Mouse (Mus musculus): ENCODE results near the gene Parp4. TPM values are rescaled to one million over a fixed set of nuclear protein-coding genes. Genes with fewer than 3 reads are reported as not detected.

Gene Parp4
- polyA plus RNA-seq (2015; fragmentation: Nextera tagmentation; extraction: Ambion mirVana) = 2.1 and 2.2 TPM in 2 replicates

DNA sequence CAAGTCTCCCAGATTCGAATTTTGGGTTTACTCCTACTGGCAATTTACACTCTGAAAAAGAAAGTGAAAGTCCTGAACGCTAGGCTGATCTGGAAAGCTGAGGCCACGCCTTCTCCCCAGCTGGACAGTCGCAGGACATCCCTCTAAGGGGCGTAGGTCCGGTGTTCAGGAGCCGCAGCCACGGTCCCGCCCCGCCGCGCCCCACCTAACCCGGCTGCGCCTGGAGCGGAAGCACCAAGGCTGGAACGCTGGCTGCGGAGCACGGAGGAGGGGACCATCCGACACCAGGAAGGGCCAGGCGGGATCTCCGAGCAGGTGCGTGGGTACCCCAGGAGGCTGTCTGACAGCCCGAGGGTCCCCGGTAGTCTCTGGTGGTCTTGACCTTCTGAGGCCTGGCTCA, at the start of gene Parp4, which contains the start of gene Cenpj:
TSS of gene Parp4 (plus strand) at position 204 of the 400 bp plus-strand sequence.
TSS of gene Cenpj (minus strand) at position 10 of the 400 bp plus-strand sequence.
- Histone ChIP-seq H3K27ac (ENCODE audit: low read length) (no peak within 1 kb of the TSS), H3K27me3 (ENCODE audit: control insufficient read depth, insufficient read depth, low read depth, low read length) (no peaks in the 10 kb centered on the region), H3K9ac (ENCODE audit: low read depth, low read length) (peak within 1 kb of the TSS; percentile 70), H3K9me3 (replicated peaks; ENCODE audit: control insufficient read depth, low read length) (no peaks in the 10 kb centered on the region), H3K36me3 (ENCODE audit: control insufficient read depth, insufficient read depth) (no peaks in the 10 kb centered on the region), H3K4me1 (ENCODE audit: control insufficient read depth, low read depth, low read length) (peaks cover 15% of the 10 kb centered on the region), H3K4me3 (ENCODE audit: low read depth, low read length) (peak within 1 kb of the TSS; percentile 70), H3K4me2 (ENCODE audit: low read depth, low read length) (peak within 1 kb of the TSS; percentile 75)
- under 1% methylated on average over 24 of the region's 24 CpGs for WGBS (ENCODE audit: insufficient replicate concordance)
- peak; percentile 82 for ATAC-seq (ENCODE audit: low read depth)

DNA sequence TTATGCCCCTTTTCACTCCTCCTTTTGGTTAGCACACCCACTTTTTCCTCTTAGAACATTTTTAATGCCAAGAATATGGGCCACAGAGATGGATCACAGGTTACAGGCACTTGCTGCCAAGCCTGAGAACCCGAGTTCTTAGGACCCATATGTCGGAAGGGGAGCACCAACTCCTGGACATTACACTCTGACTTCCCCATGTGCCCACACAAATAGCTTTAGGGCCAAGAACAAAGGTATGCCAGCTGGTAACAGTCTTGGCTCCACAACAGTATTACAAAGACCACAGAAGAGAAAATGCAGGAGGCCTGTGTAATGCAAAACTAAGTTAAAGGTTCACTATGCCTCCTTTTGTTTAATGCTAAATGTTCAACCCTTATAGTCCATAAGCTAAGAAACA, 44.6 kb upstream of the Parp4 start:
- ATAC-seq (ENCODE audit: low read depth) = no peak
- H3K4me2 ChIP-seq (ENCODE audit: low read depth, low read length) = no peak overlapping the region
- whole genome bisulfite sequencing (ENCODE audit: insufficient replicate concordance) = 63% methylated on average over 2 of the region's 2 CpGs
- no peaks in the 10 kb centered on the region for H3K9me3 ChIP-seq (replicated peaks; ENCODE audit: control insufficient read depth, low read length)
- no peak overlapping the region for H3K9ac ChIP-seq (ENCODE audit: low read depth, low read length)
- no peaks in the 10 kb centered on the region for H3K27me3 ChIP-seq (ENCODE audit: control insufficient read depth, insufficient read depth, low read depth, low read length)
- H3K36me3 ChIP-seq (ENCODE audit: control insufficient read depth, insufficient read depth) = peaks cover 7% of the 10 kb centered on the region; the same call in 1 of the 2 replicates
- H3K4me3 ChIP-seq (ENCODE audit: low read depth, low read length) = no peak overlapping the region
- no peak overlapping the region for H3K27ac ChIP-seq (ENCODE audit: low read length)
- no peaks in the 10 kb centered on the region for H3K4me1 ChIP-seq (ENCODE audit: control insufficient read depth, low read depth, low read length)

DNA sequence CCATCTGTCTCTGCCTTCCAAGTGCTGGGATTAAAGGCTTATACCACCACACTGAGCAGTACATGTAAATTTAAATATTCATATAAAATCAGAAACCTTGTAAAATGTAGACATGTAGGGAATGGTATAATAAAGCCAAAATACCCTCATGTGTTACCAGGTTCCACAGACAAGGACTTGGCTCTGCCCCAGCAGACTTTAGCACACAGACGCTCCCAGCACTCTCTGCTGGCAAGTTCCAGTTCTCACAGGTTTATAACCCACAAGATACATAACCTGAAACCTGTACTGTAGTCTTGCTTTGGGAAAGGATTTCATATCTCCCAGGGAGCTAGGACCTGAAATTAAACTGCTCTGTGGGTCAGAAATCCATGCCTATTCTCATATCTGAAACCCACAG, 30.5 kb upstream of the Parp4 start:
- 79% methylated on average over 1 of the region's 1 CpGs for WGBS (ENCODE audit: insufficient replicate concordance)
- H3K27ac ChIP-seq (ENCODE audit: low read length) = no peak overlapping the region
- no peaks in the 10 kb centered on the region for H3K9me3 ChIP-seq (replicated peaks; ENCODE audit: control insufficient read depth, low read length)

DNA sequence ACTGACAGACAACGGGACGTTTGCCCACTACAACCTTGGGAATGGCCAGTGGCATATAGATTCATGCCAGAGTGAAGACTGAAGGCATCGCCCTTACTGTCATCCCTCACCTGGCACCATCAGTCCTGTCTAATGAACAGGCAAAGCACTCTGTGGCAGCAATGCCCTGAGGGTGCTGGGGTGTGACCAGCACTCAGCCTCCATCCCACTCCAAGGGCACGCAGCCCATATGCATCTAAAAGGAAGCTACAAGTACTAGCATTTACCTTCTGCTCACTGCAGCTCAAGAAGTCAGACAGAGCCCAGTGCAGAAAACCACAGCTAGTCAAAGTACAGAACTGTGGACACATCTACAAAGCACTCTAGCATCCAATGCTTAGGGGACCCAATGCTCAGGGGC, 29.9 kb upstream of the Parp4 start:
- ATAC-seq (ENCODE audit: low read depth) = no peak

More for the DNA sequence above, 30.5 kb upstream of the Parp4 start:
- no peak overlapping the region for H3K4me3 ChIP-seq (ENCODE audit: low read depth, low read length)
- H3K4me2 ChIP-seq (ENCODE audit: low read depth, low read length) = no peak overlapping the region
- no peaks in the 10 kb centered on the region for H3K27me3 ChIP-seq (ENCODE audit: control insufficient read depth, insufficient read depth, low read depth, low read length)
- no peak for ATAC-seq (ENCODE audit: low read depth)
- no peak overlapping the region for H3K9ac ChIP-seq (ENCODE audit: low read depth, low read length)
- no peaks in the 10 kb centered on the region for H3K4me1 ChIP-seq (ENCODE audit: control insufficient read depth, low read depth, low read length)
- H3K36me3 ChIP-seq (ENCODE audit: control insufficient read depth, insufficient read depth) = no peaks in the 10 kb centered on the region; the same call in 1 of the 2 replicates

DNA sequence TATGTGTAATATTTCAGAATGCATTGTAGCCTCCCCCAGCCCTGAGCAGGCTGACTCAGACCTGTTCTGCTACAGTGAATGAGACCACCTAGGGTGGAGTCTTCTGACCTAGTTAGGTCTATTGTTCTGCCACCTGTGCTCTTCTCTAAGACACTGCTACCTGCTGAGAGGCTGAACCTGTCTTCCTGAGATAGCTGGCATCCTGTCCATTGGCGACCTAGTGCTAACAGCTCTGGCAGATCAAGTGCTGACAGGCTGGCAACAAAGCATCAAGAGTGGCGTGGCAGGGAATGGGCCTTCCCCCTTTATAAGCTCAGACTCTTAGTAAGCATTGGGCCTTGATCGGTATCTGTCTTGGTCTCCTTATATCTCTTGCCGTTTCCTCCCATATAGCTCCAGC, 24.5 kb upstream of the Parp4 start:
- no peaks in the 10 kb centered on the region for H3K9me3 ChIP-seq (replicated peaks; ENCODE audit: control insufficient read depth, low read length)
- WGBS (ENCODE audit: insufficient replicate concordance) = 71% methylated on average over 4 of the region's 4 CpGs
- no peak for ATAC-seq (ENCODE audit: low read depth)

More for the DNA sequence above, 29.9 kb upstream of the Parp4 start:
- Histone ChIP-seq H3K4me1 (ENCODE audit: control insufficient read depth, low read depth, low read length) (no peaks in the 10 kb centered on the region), H3K4me3 (ENCODE audit: low read depth, low read length) (no peak overlapping the region), H3K9me3 (replicated peaks; ENCODE audit: control insufficient read depth, low read length) (no peaks in the 10 kb centered on the region), H3K9ac (ENCODE audit: low read depth, low read length) (no peak overlapping the region), H3K36me3 (ENCODE audit: control insufficient read depth, insufficient read depth) (no peaks in the 10 kb centered on the region; the same call in 1 of the 2 replicates), H3K27me3 (ENCODE audit: control insufficient read depth, insufficient read depth, low read depth, low read length) (no peaks in the 10 kb centered on the region), H3K27ac (ENCODE audit: low read length) (no peak overlapping the region), H3K4me2 (ENCODE audit: low read depth, low read length) (no peak overlapping the region)
- WGBS (ENCODE audit: insufficient replicate concordance) = 79% methylated on average over 4 of the region's 4 CpGs

DNA sequence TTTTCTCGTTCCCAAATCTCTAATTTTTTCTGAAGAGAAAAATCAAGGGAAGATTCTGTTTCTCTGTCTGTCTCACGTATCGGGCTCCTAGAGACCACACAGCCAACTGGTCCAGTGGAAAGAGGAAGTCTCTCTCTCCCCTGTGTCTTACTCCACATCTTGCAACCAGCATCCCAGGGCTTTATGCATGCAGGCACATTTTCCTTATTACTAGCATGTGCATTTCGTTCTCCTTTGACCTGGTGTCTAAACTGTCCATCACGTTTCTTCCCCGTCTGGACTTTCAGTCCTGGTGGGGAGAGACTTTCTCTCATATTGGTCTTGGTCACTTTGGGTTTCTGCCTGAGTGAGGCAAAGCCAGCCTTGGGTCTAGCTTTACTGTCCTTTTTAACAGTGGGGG, 22.5 kb upstream of the Parp4 start:
- H3K9me3 ChIP-seq (replicated peaks; ENCODE audit: control insufficient read depth, low read length) = no peaks in the 10 kb centered on the region
- no peak overlapping the region for H3K27ac ChIP-seq (ENCODE audit: low read length)
- no peaks in the 10 kb centered on the region; the same call in 1 of the 2 replicates for H3K36me3 ChIP-seq (ENCODE audit: control insufficient read depth, insufficient read depth)
- H3K9ac ChIP-seq (ENCODE audit: low read depth, low read length) = no peak overlapping the region
- no peaks in the 10 kb centered on the region for H3K4me1 ChIP-seq (ENCODE audit: control insufficient read depth, low read depth, low read length)
- H3K4me2 ChIP-seq (ENCODE audit: low read depth, low read length) = no peak overlapping the region
- no peaks in the 10 kb centered on the region for H3K27me3 ChIP-seq (ENCODE audit: control insufficient read depth, insufficient read depth, low read depth, low read length)
- H3K4me3 ChIP-seq (ENCODE audit: low read depth, low read length) = no peak overlapping the region
- no peak for ATAC-seq (ENCODE audit: low read depth)
- 68% methylated on average over 6 of the region's 6 CpGs for WGBS (ENCODE audit: insufficient replicate concordance)

More for the DNA sequence above, 24.5 kb upstream of the Parp4 start:
- H3K4me3 ChIP-seq (ENCODE audit: low read depth, low read length) = no peak overlapping the region
- H3K27me3 ChIP-seq (ENCODE audit: control insufficient read depth, insufficient read depth, low read depth, low read length) = no peaks in the 10 kb centered on the region
- H3K4me1 ChIP-seq (ENCODE audit: control insufficient read depth, low read depth, low read length) = no peaks in the 10 kb centered on the region
- H3K9ac ChIP-seq (ENCODE audit: low read depth, low read length) = no peak overlapping the region
- H3K27ac ChIP-seq (ENCODE audit: low read length) = no peak overlapping the region
- no peaks in the 10 kb centered on the region; the same call in 1 of the 2 replicates for H3K36me3 ChIP-seq (ENCODE audit: control insufficient read depth, insufficient read depth)
- no peak overlapping the region for H3K4me2 ChIP-seq (ENCODE audit: low read depth, low read length)

DNA sequence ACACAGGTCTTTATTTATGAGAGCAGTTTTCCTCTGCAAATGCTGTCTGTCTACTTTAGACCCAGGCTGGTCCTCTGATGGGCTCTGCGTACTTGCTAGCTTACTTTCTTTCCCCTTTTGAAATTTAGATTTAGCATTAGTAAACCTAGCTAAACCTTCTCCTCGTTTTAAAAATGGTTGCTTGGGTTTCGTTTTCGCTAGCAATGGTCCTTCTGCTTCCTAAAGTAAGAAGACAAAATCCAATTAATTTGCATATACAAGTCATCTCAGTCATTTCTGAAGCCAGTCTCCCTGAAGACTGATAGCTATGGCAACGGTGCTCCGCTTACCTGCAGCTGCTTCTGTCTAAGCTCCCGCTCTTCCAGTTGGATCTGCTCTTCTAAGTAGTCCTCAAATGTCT, 22.1 kb upstream of the Parp4 start:
- H3K9me3 ChIP-seq (replicated peaks; ENCODE audit: control insufficient read depth, low read length) = no peaks in the 10 kb centered on the region
- no peak for ATAC-seq (ENCODE audit: low read depth)
- no peaks in the 10 kb centered on the region for H3K27me3 ChIP-seq (ENCODE audit: control insufficient read depth, insufficient read depth, low read depth, low read length)
- no peak overlapping the region for H3K9ac ChIP-seq (ENCODE audit: low read depth, low read length)
- H3K27ac ChIP-seq (ENCODE audit: low read length) = no peak overlapping the region
- 77% methylated on average over 7 of the region's 7 CpGs for WGBS (ENCODE audit: insufficient replicate concordance)
- no peak overlapping the region for H3K4me2 ChIP-seq (ENCODE audit: low read depth, low read length)
- peaks cover 2% of the 10 kb centered on the region for H3K36me3 ChIP-seq (ENCODE audit: control insufficient read depth, insufficient read depth)
- no peak overlapping the region for H3K4me3 ChIP-seq (ENCODE audit: low read depth, low read length)
- no peaks in the 10 kb centered on the region for H3K4me1 ChIP-seq (ENCODE audit: control insufficient read depth, low read depth, low read length)

DNA sequence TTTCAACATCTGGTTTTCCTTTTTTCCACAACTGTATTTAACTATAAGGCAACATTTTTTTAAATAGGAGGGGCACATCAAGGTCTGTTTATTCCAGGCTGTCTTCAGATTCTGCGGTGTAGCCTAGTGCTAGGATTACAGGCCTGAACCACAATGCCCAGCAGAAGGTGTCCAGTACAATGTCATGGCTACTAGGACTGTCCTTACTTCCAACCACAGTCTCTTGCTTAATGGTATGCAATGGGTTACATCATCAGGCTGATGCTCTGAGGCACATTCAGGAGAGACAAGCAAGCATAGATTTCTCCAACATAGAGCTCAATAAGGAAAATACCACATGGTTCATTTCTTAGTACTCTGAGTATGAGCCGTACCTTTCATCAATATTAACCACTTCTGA, 20.7 kb upstream of the Parp4 start:
- Histone ChIP-seq H3K4me2 (ENCODE audit: low read depth, low read length) (no peak overlapping the region), H3K4me1 (ENCODE audit: control insufficient read depth, low read depth, low read length) (no peaks in the 10 kb centered on the region), H3K27ac (ENCODE audit: low read length) (no peak overlapping the region), H3K4me3 (ENCODE audit: low read depth, low read length) (no peak overlapping the region), H3K9ac (ENCODE audit: low read depth, low read length) (no peak overlapping the region), H3K27me3 (ENCODE audit: control insufficient read depth, insufficient read depth, low read depth, low read length) (no peaks in the 10 kb centered on the region), H3K36me3 (ENCODE audit: control insufficient read depth, insufficient read depth) (peaks cover 2% of the 10 kb centered on the region), H3K9me3 (replicated peaks; ENCODE audit: control insufficient read depth, low read length) (no peaks in the 10 kb centered on the region)
- no peak for ATAC-seq (ENCODE audit: low read depth)
- WGBS (ENCODE audit: insufficient replicate concordance) = 76% methylated on average over 2 of the region's 2 CpGs

DNA sequence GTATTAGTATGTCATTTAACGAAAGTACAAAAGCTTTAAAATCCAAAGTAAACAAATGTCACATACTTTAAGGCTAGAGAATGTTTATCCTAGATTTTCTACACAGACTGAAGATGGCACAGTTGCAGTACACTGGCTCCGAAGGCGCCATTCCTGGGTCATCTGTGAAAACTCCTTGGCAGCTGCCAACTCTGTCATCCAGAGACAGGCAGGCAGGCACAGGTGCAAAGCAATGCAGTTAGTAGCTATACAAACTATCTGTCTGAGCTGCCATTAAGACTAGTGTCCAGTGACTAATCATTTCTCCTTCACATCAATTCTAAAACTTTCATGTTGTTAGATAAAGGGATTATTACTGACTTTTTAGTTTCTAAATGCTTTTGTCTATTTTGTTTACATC, 16.3 kb upstream of the Parp4 start:
- Histone ChIP-seq H3K9me3 (replicated peaks; ENCODE audit: control insufficient read depth, low read length) (no peaks in the 10 kb centered on the region), H3K27ac (ENCODE audit: low read length) (no peak overlapping the region), H3K9ac (ENCODE audit: low read depth, low read length) (no peak overlapping the region), H3K4me3 (ENCODE audit: low read depth, low read length) (no peak overlapping the region), H3K36me3 (ENCODE audit: control insufficient read depth, insufficient read depth) (peaks cover 11% of the 10 kb centered on the region; the same call in 1 of the 2 replicates), H3K4me2 (ENCODE audit: low read depth, low read length) (no peak overlapping the region), H3K27me3 (ENCODE audit: control insufficient read depth, insufficient read depth, low read depth, low read length) (no peaks in the 10 kb centered on the region), H3K4me1 (ENCODE audit: control insufficient read depth, low read depth, low read length) (no peaks in the 10 kb centered on the region)
- no peak for ATAC-seq (ENCODE audit: low read depth)
- 84% methylated on average over 3 of the region's 3 CpGs for whole genome bisulfite sequencing (ENCODE audit: insufficient replicate concordance)
